Mouse (Mus musculus) ES-CJ7 (cell line): ENCODE results near the gene Tmem175.

Experiments used
- DNase-seq: peaks from one replicate; pipeline ENCODE4 v3.0.0; 2011; ENCODE audit warnings: low read depth, low spot score

Gene Tmem175

GRCm38 (mm10) chr5:108653341-108653740, 23.8 kb downstream of the Tmem175 start:
- no peak for DNase-seq

GRCm38 (mm10) chr5:108654444-108654990, 24.9 kb downstream of the Tmem175 start:
- DNase-seq, result no peak

GRCm38 (mm10) chr5:108655381-108655780, 25.8 kb downstream of the Tmem175 start:
- no peak for DNase-seq

- DNase-seq, result no peak
These were observed 26.5 kb downstream of the Tmem175 start for GRCm38 (mm10) chr5:108655891-108656650.

- DNase-seq, result no peak
These were observed 27.8 kb downstream of the Tmem175 start for GRCm38 (mm10) chr5:108657406-108657805.

- no peak for DNase-seq
These were observed 29.0 kb downstream of the Tmem175 start for GRCm38 (mm10) chr5:108658611-108659010.

- no peak for DNase-seq
These were observed 30.4 kb downstream of the Tmem175 start, which contains the start of gene Idua for GRCm38 (mm10) chr5:108659698-108660631. TSS of gene Idua (plus strand) at chr5:108660331.

- peak; percentile 86 for DNase-seq
These were observed 31.2 kb downstream of the Tmem175 start for GRCm38 (mm10) chr5:108660632-108661268.

- DNase-seq, result no peak
These were observed 33.2 kb downstream of the Tmem175 start for GRCm38 (mm10) chr5:108662772-108663171.

- DNase-seq, result no peak
These were observed 35.5 kb downstream of the Tmem175 start for GRCm38 (mm10) chr5:108665066-108665465.

- DNase-seq, result no peak
These were observed 37.8 kb downstream of the Tmem175 start for GRCm38 (mm10) chr5:108667370-108667769.

- peak; percentile 59 for DNase-seq
These were observed 38.9 kb downstream of the Tmem175 start for GRCm38 (mm10) chr5:108668387-108668932.

GRCm38 (mm10) chr5:108668977-108669936, 39.7 kb downstream of the Tmem175 start, which contains the start of gene Dgkq:
TSS of gene Dgkq (minus strand) at chr5:108669672.
- peak; percentile 85 for DNase-seq

- no peak for DNase-seq
These were observed 40.4 kb downstream of the Tmem175 start for GRCm38 (mm10) chr5:108669986-108670385.

GRCm38 (mm10) chr5:108670785-108671184, 41.2 kb downstream of the Tmem175 start:
- DNase-seq, result peak; percentile 53

GRCm38 (mm10) chr5:108671757-108672156, 42.2 kb downstream of the Tmem175 start:
- DNase-seq, result no peak

GRCm38 (mm10) chr5:108674624-108675023, 45.1 kb downstream of the Tmem175 start:
- DNase-seq, result no peak

- no peak for DNase-seq
These were observed 45.8 kb downstream of the Tmem175 start, which contains the start of gene Slc26a1 for GRCm38 (mm10) chr5:108675251-108675816. TSS of gene Slc26a1 (minus strand) at chr5:108675569.

GRCm38 (mm10) chr5:108676772-108677498, 47.4 kb downstream of the Tmem175 start:
- DNase-seq, result no peak
